Mouse (Mus musculus) stomach, postnatal 0 days (tissue): ENCODE data around the gene Usp49.
A peak's percentile ranks its signal among the peaks of the same experiment; 100 is the strongest.

Experiments
- CTCF ChIP-seq: IDR thresholded peaks from 2 replicates; pipeline ENCODE4 v1.5.1; 2016; ENCODE audit warnings: antibody characterized with exemption, low read depth, mild to moderate bottlenecking, moderate library complexity
- EP300 ChIP-seq: optimal IDR thresholded peaks from 2 replicates; pipeline ENCODE3; 2016; ENCODE audit warnings: antibody characterized with exemption

DNA sequence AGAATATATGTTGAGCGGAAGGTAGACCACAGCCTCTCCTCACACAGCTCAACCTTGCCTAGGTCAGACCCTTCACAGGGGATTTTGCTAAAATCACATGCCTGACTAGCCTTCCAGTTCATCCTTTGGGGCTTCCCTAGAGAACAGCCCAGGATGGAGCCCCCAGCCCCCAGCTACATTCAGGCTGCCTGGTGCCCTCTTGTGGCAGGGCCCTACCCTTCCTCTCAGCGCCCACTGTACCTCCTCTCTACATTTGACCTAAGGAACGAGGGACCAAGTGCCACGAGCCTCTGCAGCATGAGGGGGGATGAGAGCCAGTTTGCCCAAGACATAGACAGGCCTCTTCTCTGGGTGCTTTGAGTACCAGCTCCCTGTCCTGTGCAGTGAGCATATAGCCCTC lies 74.2 kb downstream of the Usp49 start:
- peak; percentile 47 for TF ChIP-seq CTCF
- no peak for TF ChIP-seq EP300
